ENCODE assay signal across 25 mouse cellular contexts in genomic region chr14:115156597-115156996, GRCm38 (mm10).
DNase-seq lines count a peak whose midpoint lies in the region; ATAC-seq lines count a peak whose summit lies in the region.
"Had no signal": no experiment of that assay in that cellular context is flagged by ENCODE, and none has a peak within 500 bp of the region (broad histone marks: within the 10 kb centered on the region; RNA-seq: fewer than 3 reads in every experiment).

No protein-coding gene starts in this region.

- no peaks in the 10 kb centered on the region for H3K4me1 ChIP-seq in forebrain, embryonic 15.5 days
- H3K4me1 ChIP-seq in forebrain, embryonic 10.5 days, result no peaks in the 10 kb centered on the region
- no peaks in the 10 kb centered on the region for H3K4me1 ChIP-seq in midbrain, embryonic 12.5 days
- no peaks in the 10 kb centered on the region for H3K4me1 ChIP-seq in midbrain, embryonic 10.5 days
- no peaks in the 10 kb centered on the region for H3K4me1 ChIP-seq in midbrain, embryonic 16.5 days (ENCODE audit: control insufficient read depth, insufficient read depth, low read length)
- no peaks in the 10 kb centered on the region for H3K4me1 ChIP-seq in midbrain, embryonic 11.5 days (ENCODE audit: control insufficient read depth, insufficient read depth, low read length)
- H3K4me1 ChIP-seq in kidney, embryonic 15.5 days, result no peaks in the 10 kb centered on the region
- H3K4me1 ChIP-seq: embryonic facial prominence, embryonic 12.5 days; heart, embryonic 10.5 days; heart, embryonic 13.5 days had no signal

- H3K36me3 ChIP-seq in forebrain, embryonic 15.5 days, result no peaks in the 10 kb centered on the region
- no peaks in the 10 kb centered on the region for H3K36me3 ChIP-seq in forebrain, embryonic 10.5 days (replicated peaks)
- H3K36me3 ChIP-seq in midbrain, embryonic 12.5 days, result no peaks in the 10 kb centered on the region
- no peaks in the 10 kb centered on the region for H3K36me3 ChIP-seq in midbrain, embryonic 10.5 days
- no peaks in the 10 kb centered on the region for H3K36me3 ChIP-seq in midbrain, embryonic 16.5 days (ENCODE audit: control insufficient read depth, insufficient read depth, low read length)
- no peaks in the 10 kb centered on the region for H3K36me3 ChIP-seq in midbrain, embryonic 11.5 days (ENCODE audit: control insufficient read depth, insufficient read depth, low read length)
- H3K36me3 ChIP-seq in kidney, embryonic 15.5 days, result no peaks in the 10 kb centered on the region
- H3K36me3 ChIP-seq: embryonic facial prominence, embryonic 12.5 days; heart, embryonic 10.5 days; heart, embryonic 13.5 days had no signal

- H3K9ac ChIP-seq in forebrain, embryonic 15.5 days (replicated peaks), result no peak overlapping the region
- no peak overlapping the region for H3K9ac ChIP-seq in midbrain, embryonic 12.5 days (replicated peaks)
- H3K9ac ChIP-seq in midbrain, embryonic 16.5 days (ENCODE audit: low read depth, low read length), result no peak overlapping the region
- no peak overlapping the region for H3K9ac ChIP-seq in midbrain, embryonic 11.5 days (ENCODE audit: low read length)
- no peak overlapping the region for H3K9ac ChIP-seq in kidney, embryonic 15.5 days
- H3K9ac ChIP-seq: embryonic facial prominence, embryonic 12.5 days; heart, embryonic 13.5 days; hindbrain, embryonic 14.5 days had no signal

- 0 out of 2 replicates have a peak, but pooled peaks have one; percentile 32 for ATAC-seq in forebrain, embryonic 15.5 days (replicated peaks)
- peak; percentile 16; the same call in 1 of the 2 replicates for ATAC-seq in midbrain, embryonic 12.5 days (ENCODE audit: low FRiP score, low read depth)
- ATAC-seq in midbrain, embryonic 16.5 days, result 0 out of 2 replicates have a peak, but pooled peaks have one; percentile 58
- ATAC-seq in midbrain, embryonic 11.5 days (ENCODE audit: low FRiP score), result no peak
- ATAC-seq in kidney, embryonic 15.5 days (replicated peaks; ENCODE audit: low FRiP score), result no peak
- ATAC-seq: CD4-positive, CD25-positive, alpha-beta regulatory T cell, adult 4 months; forebrain, embryonic 16.5 days; intestine, postnatal 0 days had no signal

- no peak overlapping the region for H3K27ac ChIP-seq in forebrain, embryonic 15.5 days (replicated peaks)
- H3K27ac ChIP-seq in forebrain, embryonic 10.5 days, result no peak overlapping the region
- no peak overlapping the region for H3K27ac ChIP-seq in midbrain, embryonic 12.5 days (replicated peaks)
- H3K27ac ChIP-seq in midbrain, embryonic 10.5 days (replicated peaks), result no peak overlapping the region
- H3K27ac ChIP-seq in midbrain, embryonic 16.5 days (ENCODE audit: low read length), result no peak overlapping the region
- no peak overlapping the region for H3K27ac ChIP-seq in midbrain, embryonic 11.5 days (ENCODE audit: low read depth, low read length)
- H3K27ac ChIP-seq in kidney, embryonic 15.5 days, result no peak overlapping the region
- H3K27ac ChIP-seq: embryonic facial prominence, embryonic 12.5 days; heart, adult 2 months; heart, embryonic 10.5 days; heart, embryonic 13.5 days; hindbrain, embryonic 14.5 days had no signal

- H3K9me3 ChIP-seq in forebrain, embryonic 15.5 days, result no peaks in the 10 kb centered on the region
- H3K9me3 ChIP-seq in forebrain, embryonic 10.5 days, result no peaks in the 10 kb centered on the region
- H3K9me3 ChIP-seq in midbrain, embryonic 12.5 days, result no peaks in the 10 kb centered on the region
- H3K9me3 ChIP-seq in midbrain, embryonic 10.5 days (replicated peaks), result no peaks in the 10 kb centered on the region
- no peaks in the 10 kb centered on the region for H3K9me3 ChIP-seq in midbrain, embryonic 16.5 days (replicated peaks; ENCODE audit: control insufficient read depth, low read length, poor library complexity, severe bottlenecking)
- H3K9me3 ChIP-seq in midbrain, embryonic 11.5 days (ENCODE audit: control insufficient read depth, low read length), result no peaks in the 10 kb centered on the region
- no peaks in the 10 kb centered on the region for H3K9me3 ChIP-seq in kidney, embryonic 15.5 days (replicated peaks)
- H3K9me3 ChIP-seq: embryonic facial prominence, embryonic 12.5 days; heart, embryonic 10.5 days; heart, embryonic 13.5 days had no signal

- no peak overlapping the region for H3K4me2 ChIP-seq in forebrain, embryonic 15.5 days (replicated peaks)
- H3K4me2 ChIP-seq in midbrain, embryonic 12.5 days (replicated peaks), result no peak overlapping the region
- H3K4me2 ChIP-seq in midbrain, embryonic 16.5 days (ENCODE audit: low read length), result no peak overlapping the region
- H3K4me2 ChIP-seq in midbrain, embryonic 11.5 days, result no peak overlapping the region
- no peak overlapping the region for H3K4me2 ChIP-seq in kidney, embryonic 15.5 days
- H3K4me2 ChIP-seq: embryonic facial prominence, embryonic 12.5 days; heart, embryonic 13.5 days; hindbrain, embryonic 14.5 days had no signal

- no peak overlapping the region for H3K4me3 ChIP-seq in forebrain, embryonic 15.5 days
- H3K4me3 ChIP-seq in forebrain, embryonic 10.5 days, result no peak overlapping the region
- no peak overlapping the region for H3K4me3 ChIP-seq in midbrain, embryonic 12.5 days
- no peak overlapping the region for H3K4me3 ChIP-seq in midbrain, embryonic 10.5 days
- no peak overlapping the region for H3K4me3 ChIP-seq in midbrain, embryonic 16.5 days (ENCODE audit: low read depth, low read length)
- H3K4me3 ChIP-seq in midbrain, embryonic 11.5 days (ENCODE audit: low read depth, low read length), result no peak overlapping the region
- H3K4me3 ChIP-seq in kidney, embryonic 15.5 days (replicated peaks), result no peak overlapping the region
- H3K4me3 ChIP-seq: embryonic facial prominence, embryonic 12.5 days; erythroblast, embryonic 14.5 days; heart, adult 2 months; heart, embryonic 10.5 days; heart, embryonic 13.5 days had no signal

- H3K27me3 ChIP-seq in forebrain, embryonic 15.5 days, result no peaks in the 10 kb centered on the region
- no peaks in the 10 kb centered on the region for H3K27me3 ChIP-seq in forebrain, embryonic 10.5 days (ENCODE audit: poor library complexity, severe bottlenecking)
- H3K27me3 ChIP-seq in midbrain, embryonic 12.5 days, result no peaks in the 10 kb centered on the region
- H3K27me3 ChIP-seq in midbrain, embryonic 10.5 days (ENCODE audit: low read depth, poor library complexity, severe bottlenecking), result no peaks in the 10 kb centered on the region
- H3K27me3 ChIP-seq in midbrain, embryonic 16.5 days (ENCODE audit: control insufficient read depth, insufficient read depth, low read depth, low read length), result no peaks in the 10 kb centered on the region
- H3K27me3 ChIP-seq in midbrain, embryonic 11.5 days (ENCODE audit: control insufficient read depth, insufficient read depth, low read length), result no peaks in the 10 kb centered on the region
- no peaks in the 10 kb centered on the region for H3K27me3 ChIP-seq in kidney, embryonic 15.5 days
- H3K27me3 ChIP-seq: embryonic facial prominence, embryonic 12.5 days; heart, embryonic 13.5 days had no signal

- DNase-seq in forebrain, embryonic 10.5 days (ENCODE audit: extremely low spot score, low spot score), result no peak
- no peak for DNase-seq in midbrain, embryonic 10.5 days (ENCODE audit: low spot score)
- no peak for DNase-seq in midbrain, embryonic 11.5 days (ENCODE audit: low spot score, missing footprints)
- DNase-seq: adrenal gland, adult 2 months; adrenal gland, postnatal 14 days; cerebellum, adult 18-20 months; cerebellum, adult 9-10 months; cerebellum, postnatal 14 days; gastrocnemius, postnatal 10 days; gastrocnemius, postnatal 36 days; heart, adult 2 months; heart, postnatal 14 days; heart, postnatal 4 days had no signal

- WGBS in forebrain, embryonic 15.5 days, result 47% methylated on average over 4 of the region's 4 CpGs
- 73% methylated on average over 4 of the region's 4 CpGs for WGBS in forebrain, embryonic 10.5 days
- 53% methylated on average over 4 of the region's 4 CpGs for WGBS in midbrain, embryonic 12.5 days
- WGBS in midbrain, embryonic 10.5 days, result 73% methylated on average over 4 of the region's 4 CpGs
- WGBS in midbrain, embryonic 16.5 days, result 45% methylated on average over 4 of the region's 4 CpGs
- WGBS in midbrain, embryonic 11.5 days, result 72% methylated on average over 4 of the region's 4 CpGs
- 83% methylated on average over 4 of the region's 4 CpGs for WGBS in kidney, embryonic 15.5 days

Comparison
In these comparisons a context has a peak if more than half of its experiments do, and no peak if none do; other contexts are left out.
1. ATAC-seq: peak in forebrain, embryonic 15.5 days (single experiment), midbrain, embryonic 12.5 days (single experiment) and midbrain, embryonic 16.5 days (single experiment); none in midbrain, embryonic 11.5 days (single experiment) and kidney, embryonic 15.5 days (single experiment).